Mouse (Mus musculus) midbrain, postnatal 0 days (tissue): ENCODE data around the gene Muc13. TPM values are rescaled to one million over a fixed set of nuclear protein-coding genes. Genes with fewer than 3 reads are reported as not detected.

ENCODE experiments used
- ATAC-seq: fragments of 200-750 bp; cut with Nextera tagmentation; 2 replicates; pipeline ENCODE4 v1.8.0; 2017; ENCODE audit warnings: moderate number of reproducible peaks, mild to moderate bottlenecking, moderate TSS enrichment, moderate library complexity; ENCODE audit not compliant: low FRiP score
- DNase-seq: peaks from one replicate; pipeline ENCODE4 v3.0.0-alpha.2; 2015; ENCODE audit warnings: low spot score
- H3K27ac ChIP-seq: fragments of 300-500 bp; sonication (generic); 2 replicates; pipeline ENCODE4 v1.5.1; 2014; ENCODE audit warnings: low read depth, mild to moderate bottlenecking, low read length, mixed read lengths
- H3K27me3 ChIP-seq: fragments of 300-500 bp; sonication (generic); 2 replicates; pipeline ENCODE4 v1.6.1; 2014; ENCODE audit warnings: low read length, control low read depth, mixed read lengths; ENCODE audit not compliant: insufficient read depth
- H3K36me3 ChIP-seq: fragments of 300-500 bp; sonication (generic); 2 replicates; pipeline ENCODE4 v1.6.1; 2014; ENCODE audit warnings: low read length, control low read depth, mixed read lengths; ENCODE audit not compliant: insufficient read depth
- H3K4me1 ChIP-seq: fragments of 300-500 bp; sonication (generic); 2 replicates; pipeline ENCODE4 v1.6.1; 2014; ENCODE audit warnings: mild to moderate bottlenecking, control low read depth, antibody characterized with exemption, low read length, mixed read lengths; ENCODE audit not compliant: insufficient read depth
- H3K4me2 ChIP-seq: fragments of 300-500 bp; sonication (generic); 2 replicates; pipeline ENCODE4 v1.6.1; 2014; ENCODE audit warnings: low read depth, mild to moderate bottlenecking, low read length, mixed read lengths; ENCODE audit not compliant: poor library complexity, severe bottlenecking
- H3K4me3 ChIP-seq: fragments of 300-500 bp; sonication (generic); 2 replicates; pipeline ENCODE4 v1.5.1; 2014; ENCODE audit warnings: low read depth, mild to moderate bottlenecking, low read length, moderate library complexity
- H3K9ac ChIP-seq: fragments of 300-500 bp; sonication (generic); replicated peaks from 2 replicates; pipeline ENCODE4 v1.6.1; 2014; ENCODE audit warnings: mild to moderate bottlenecking, low read length, moderate library complexity, mixed read lengths; ENCODE audit not compliant: poor library complexity, severe bottlenecking
- H3K9me3 ChIP-seq: fragments of 300-500 bp; sonication (generic); 2 replicates; pipeline ENCODE4 v1.6.1; 2016; ENCODE audit warnings: low read length, control low read depth
- CTCF ChIP-seq: IDR thresholded peaks from 2 replicates; pipeline ENCODE4 v1.5.1; 2016; ENCODE audit warnings: antibody characterized with exemption, mild to moderate bottlenecking
- WGBS: fragments of 180-500 bp; shearing (Covaris S2); extraction: QIAGEN DNeasy Blood & Tissue Kit; methylation state at CpG from one replicate; pipeline ENCODE4 v1.1.7; 2014; 5-methylcytosine and 5-hydroxymethylcytosine counted together
- polyA plus RNA-seq: library from polyadenylated mRNA; unstranded; fragments of >200 nt; fragmentation: Nextera tagmentation; extraction: Ambion mirVana; gene quantifications from 2 replicates; pipeline ENCODE4 v1.2.1, GENCODE M21; 2015
- total RNA-seq: library from RNA; depleted of rRNA; stranded (reverse); fragments of >200 nt; gene quantifications from 2 replicates; pipeline ENCODE4 v1.2.3, GENCODE M21; 2014

Gene Muc13
- total and polyA plus RNA-seq, 2 experiments from 2014 or later: 0.05 TPM; not detected in 1

- Histone ChIP-seq H3K27ac (no peak overlapping the region), H3K9ac (no peak overlapping the region), H3K9me3 (no peaks in the 10 kb centered on the region), H3K4me1 (no peaks in the 10 kb centered on the region), H3K4me2 (no peak overlapping the region), H3K4me3 (no peak overlapping the region), H3K36me3 (no peaks in the 10 kb centered on the region), H3K27me3 (no peaks in the 10 kb centered on the region)
- DNase-seq (no peak), ATAC-seq (no peak)
- no peak for TF ChIP-seq CTCF
- WGBS: 56% methylated on average over 3 of the region's 3 CpGs
Observed at GRCm38 (mm10) chr16:33774972-33775371, 18.9 kb upstream of the Muc13 start.

GRCm38 (mm10) chr16:33775733-33776335, 18.0 kb upstream of the Muc13 start:
- Histone ChIP-seq H3K9me3 (no peaks in the 10 kb centered on the region), H3K27ac (no peak overlapping the region), H3K27me3 (no peaks in the 10 kb centered on the region), H3K4me1 (no peaks in the 10 kb centered on the region), H3K4me3 (no peak overlapping the region), H3K9ac (no peak overlapping the region), H3K4me2 (no peak overlapping the region), H3K36me3 (no peaks in the 10 kb centered on the region)
- DNase-seq (no peak), ATAC-seq (no peak)
- TF ChIP-seq CTCF: no peak
- WGBS: 85% methylated on average over 1 of the region's 1 CpGs

- Histone ChIP-seq H3K36me3 (no peaks in the 10 kb centered on the region), H3K27me3 (no peaks in the 10 kb centered on the region), H3K9ac (no peak overlapping the region), H3K4me1 (no peaks in the 10 kb centered on the region), H3K4me3 (no peak overlapping the region), H3K4me2 (no peak overlapping the region), H3K27ac (no peak overlapping the region), H3K9me3 (no peaks in the 10 kb centered on the region)
- WGBS: 83% methylated on average over 7 of the region's 7 CpGs
- no peak for DNase-seq
- no peak for ATAC-seq
- TF ChIP-seq CTCF: no peak
Observed at GRCm38 (mm10) chr16:33776766-33777529, 16.9 kb upstream of the Muc13 start.

GRCm38 (mm10) chr16:33777607-33778006, 16.2 kb upstream of the Muc13 start:
- H3K27me3 ChIP-seq: no peaks in the 10 kb centered on the region
- DNase-seq: no peak
- H3K4me3 ChIP-seq: no peak overlapping the region
- H3K4me1 ChIP-seq: no peaks in the 10 kb centered on the region
- WGBS: 88% methylated on average over 6 of the region's 6 CpGs
- no peak overlapping the region for H3K9ac ChIP-seq
- ATAC-seq: no peak
- TF ChIP-seq CTCF: no peak
- H3K27ac ChIP-seq: no peak overlapping the region
- no peaks in the 10 kb centered on the region for H3K36me3 ChIP-seq
- no peaks in the 10 kb centered on the region for H3K9me3 ChIP-seq
- no peak overlapping the region for H3K4me2 ChIP-seq

- no peak for ATAC-seq
- TF ChIP-seq CTCF: no peak
- 70% methylated on average over 5 of the region's 5 CpGs for WGBS
Observed at GRCm38 (mm10) chr16:33781789-33782728, 11.8 kb upstream of the Muc13 start.

More at GRCm38 (mm10) chr16:33781789-33782728, 11.8 kb upstream of the Muc13 start:
- Histone ChIP-seq H3K27ac (no peak overlapping the region), H3K36me3 (no peaks in the 10 kb centered on the region), H3K9ac (no peak overlapping the region), H3K4me2 (no peak overlapping the region), H3K4me1 (no peaks in the 10 kb centered on the region), H3K27me3 (no peaks in the 10 kb centered on the region), H3K4me3 (no peak overlapping the region), H3K9me3 (no peaks in the 10 kb centered on the region)
- DNase-seq: no peak
